Mouse (Mus musculus): ENCODE measurements around the gene Tecrl.

Gene Tecrl

GRCm38 (mm10) chr5:83354846-83355561 is at the start of gene Tecrl:
Tecrl (minus strand) TSS chr5:83355195.
- no peak for DNase-seq

DNA sequence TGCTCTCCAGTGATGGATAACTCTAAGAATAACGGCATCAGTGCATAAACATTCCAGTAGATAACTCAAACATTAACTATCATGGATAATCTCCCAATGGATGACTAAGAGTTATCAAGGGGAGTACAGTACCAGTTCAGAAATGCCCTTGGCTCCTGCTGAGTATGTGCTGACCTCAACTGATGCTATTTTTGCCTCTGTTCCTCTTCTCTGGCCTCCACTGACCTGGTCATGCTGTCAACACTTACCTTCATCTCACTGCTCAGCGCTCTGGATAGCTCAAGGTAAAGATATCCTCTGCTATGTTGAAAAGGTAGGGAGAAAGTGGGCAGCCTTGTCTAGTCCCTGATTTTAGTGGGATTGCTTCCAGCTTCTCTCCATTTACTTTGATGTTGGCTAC is 30.0 kb upstream of the Tecrl start:
- DNase-seq = no peak

- DNase-seq = no peak
These were observed 3.4 kb downstream of the Tecrl start for GRCm38 (mm10) chr5:83351615-83352014.

DNA sequence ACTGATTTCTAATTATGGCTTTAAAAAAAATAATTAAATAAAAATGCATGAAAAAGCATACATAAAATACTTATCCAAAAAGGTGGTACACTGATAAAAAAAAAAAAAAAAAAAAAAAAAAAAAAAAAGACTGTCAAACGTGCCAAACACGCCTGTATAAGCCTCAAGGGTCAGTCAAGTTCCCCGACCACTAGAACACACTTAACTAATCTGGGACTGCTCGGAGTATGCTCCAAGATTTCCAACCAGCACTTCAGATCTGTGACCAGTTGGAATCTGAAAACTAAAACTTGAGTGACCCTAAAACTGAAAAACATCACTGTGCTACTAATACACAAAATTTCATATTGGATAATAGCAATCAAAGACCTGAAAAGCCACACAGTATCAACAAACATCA is 15.9 kb downstream of the Tecrl start:
- DNase-seq = no peak

DNA sequence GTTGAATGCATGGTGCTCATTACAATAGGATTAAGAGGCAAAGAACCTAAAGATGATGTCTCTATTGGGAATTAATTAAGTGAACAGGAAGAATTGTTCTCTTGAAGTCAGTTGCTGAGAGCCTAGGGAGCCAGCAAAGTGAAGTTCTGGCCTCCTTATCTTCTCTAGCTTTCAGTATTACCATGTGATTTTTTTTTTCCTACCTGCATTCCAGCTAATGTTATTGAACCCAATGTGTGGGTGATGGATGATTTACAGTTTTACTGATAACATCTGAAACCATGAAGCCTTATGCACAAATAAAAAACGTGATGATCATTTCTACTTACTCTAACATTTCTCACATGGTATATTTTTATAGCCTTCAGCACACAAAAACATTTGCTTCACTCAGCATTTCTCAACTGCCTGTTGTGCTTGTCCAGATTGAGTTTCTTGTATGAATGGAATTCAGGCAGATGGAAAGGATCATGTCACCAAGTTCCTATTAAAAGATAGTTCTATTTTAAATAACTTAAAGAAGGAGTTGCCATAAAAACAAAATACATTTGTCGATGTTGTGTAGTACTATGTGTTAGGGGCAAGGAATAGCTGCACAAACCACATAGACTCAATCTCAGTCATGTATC is 87.7 kb downstream of the Tecrl start:
- no peak for DNase-seq

DNA sequence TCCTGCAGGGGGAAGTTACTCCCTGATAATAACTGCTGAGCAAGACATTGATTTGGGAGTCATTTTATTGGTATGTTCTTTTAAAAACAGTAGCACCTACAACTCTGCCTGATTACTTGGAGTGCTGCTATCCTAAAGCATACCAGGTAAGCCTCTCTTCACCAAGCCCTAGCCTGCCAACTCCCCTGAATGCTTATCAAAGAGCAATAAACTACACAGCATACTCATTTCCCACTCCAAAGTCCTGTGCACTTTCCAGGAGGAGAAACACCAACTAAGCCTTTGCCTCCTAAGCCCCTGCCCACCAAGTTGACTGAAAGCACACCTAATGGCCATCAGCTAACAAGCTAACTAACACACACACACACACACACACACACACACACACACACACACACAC is 94.9 kb downstream of the Tecrl start:
- no peak for DNase-seq

- no peak for DNase-seq
These were observed 100.9 kb downstream of the Tecrl start for GRCm38 (mm10) chr5:83254141-83254540.

- DNase-seq = no peak
These were observed 116.0 kb downstream of the Tecrl start for GRCm38 (mm10) chr5:83238848-83239452.
